Mouse (Mus musculus) heart, embryonic 16.5 days (tissue): ENCODE results near the gene Krt36. TPM values are rescaled to one million over a fixed set of nuclear protein-coding genes. Genes with fewer than 3 reads are reported as not detected.

Experiments used
- ATAC-seq: fragments of 200-750 bp; cut with Nextera tagmentation; replicated peaks from 2 replicates; pipeline ENCODE4 v1.8.0; 2017; ENCODE audit warnings: moderate number of reproducible peaks; ENCODE audit not compliant: insufficient read depth, low FRiP score; ENCODE audit errors: extremely low read depth
- H3K27ac ChIP-seq: fragments of 300-500 bp; sonication (generic); 2 replicates; pipeline ENCODE4 v1.5.1; 2014; ENCODE audit warnings: mild to moderate bottlenecking, low read length, control low read depth, moderate library complexity
- H3K27me3 ChIP-seq: fragments of 300-500 bp; sonication (generic); 2 replicates; pipeline ENCODE4 v1.6.1; 2014; ENCODE audit warnings: low read length, mixed read lengths; ENCODE audit not compliant: control insufficient read depth, insufficient read depth
- H3K36me3 ChIP-seq: fragments of 300-500 bp; sonication (generic); 2 replicates; pipeline ENCODE4 v1.6.1; 2014; ENCODE audit not compliant: control insufficient read depth, insufficient read depth
- H3K4me1 ChIP-seq: fragments of 300-500 bp; sonication (generic); 2 replicates; pipeline ENCODE4 v1.6.1; 2014; ENCODE audit warnings: low read length, mixed read lengths; ENCODE audit not compliant: control insufficient read depth, insufficient read depth
- H3K4me2 ChIP-seq: fragments of 300-500 bp; sonication (generic); 2 replicates; pipeline ENCODE4 v1.6.1; 2014; ENCODE audit warnings: low read depth, mild to moderate bottlenecking, control low read depth, low read length
- H3K4me3 ChIP-seq: fragments of 300-500 bp; sonication (generic); 2 replicates; pipeline ENCODE4 v1.5.1; 2014; ENCODE audit warnings: mild to moderate bottlenecking, control low read depth, low read length
- H3K9ac ChIP-seq: fragments of 300-500 bp; sonication (generic); 2 replicates; pipeline ENCODE4 v1.6.1; 2014; ENCODE audit warnings: low read length, control low read depth
- H3K9me3 ChIP-seq: fragments of 300-500 bp; sonication (generic); replicated peaks from 2 replicates; pipeline ENCODE4 v1.6.1; 2016; ENCODE audit warnings: low read length; ENCODE audit not compliant: control insufficient read depth
- WGBS: fragments of 180-500 bp; shearing (Covaris S2); extraction: QIAGEN DNeasy Blood & Tissue Kit; methylation state at CpG from one replicate; pipeline ENCODE4 v1.1.7; 2014; 5-methylcytosine and 5-hydroxymethylcytosine counted together
- polyA plus RNA-seq: library from polyadenylated mRNA; unstranded; fragments of >200 nt; fragmentation: Nextera tagmentation; extraction: Ambion mirVana; gene quantifications from 2 replicates; pipeline ENCODE4 v1.2.1, GENCODE M21; 2015

Krt36 gene
- polyA plus RNA-seq, 1 experiment from 2014 or later = not detected

- Histone ChIP-seq H3K4me2 (no peak overlapping the region), H3K4me3 (no peak overlapping the region), H3K36me3 (no peaks in the 10 kb centered on the region), H3K27ac (no peak overlapping the region), H3K9ac (no peak overlapping the region), H3K9me3 (no peaks in the 10 kb centered on the region), H3K4me1 (no peaks in the 10 kb centered on the region), H3K27me3 (no peaks in the 10 kb centered on the region; the same call in 1 of the 2 replicates)
- ATAC-seq = no peak
- WGBS = 55% methylated on average over 5 of the region's 5 CpGs
Observed at GRCm38 (mm10) chr11:100137693-100138092, 32.3 kb upstream of the Krt36 start.

GRCm38 (mm10) chr11:100136559-100136958 is 31.1 kb upstream of the Krt36 start:
- Histone ChIP-seq H3K36me3 (no peaks in the 10 kb centered on the region), H3K9ac (no peak overlapping the region), H3K9me3 (no peaks in the 10 kb centered on the region), H3K4me1 (no peaks in the 10 kb centered on the region), H3K27me3 (no peaks in the 10 kb centered on the region; the same call in 1 of the 2 replicates), H3K27ac (no peak overlapping the region), H3K4me3 (no peak overlapping the region), H3K4me2 (no peak overlapping the region)
- 21% methylated on average over 5 of the region's 5 CpGs for WGBS
- no peak for ATAC-seq

GRCm38 (mm10) chr11:100135731-100136130 is 30.3 kb upstream of the Krt36 start, which contains the start of gene Krt15:
Gene Krt15 (minus strand): TSS chr11:100135928.
- no peak within 1 kb of the TSS for H3K27ac ChIP-seq
- no peak within 1 kb of the TSS for H3K4me2 ChIP-seq
- H3K4me1 ChIP-seq = no peaks in the 10 kb centered on the region
- ATAC-seq = no peak
- no peaks in the 10 kb centered on the region for H3K9me3 ChIP-seq
- no peak within 1 kb of the TSS for H3K9ac ChIP-seq
- 50% methylated on average over 7 of the region's 7 CpGs for WGBS
- no peaks in the 10 kb centered on the region; the same call in 1 of the 2 replicates for H3K27me3 ChIP-seq
- no peaks in the 10 kb centered on the region for H3K36me3 ChIP-seq
- no peak within 1 kb of the TSS for H3K4me3 ChIP-seq

- Histone ChIP-seq H3K27ac (no peak overlapping the region), H3K4me2 (no peak overlapping the region), H3K27me3 (no peaks in the 10 kb centered on the region), H3K9ac (no peak overlapping the region), H3K4me3 (no peak overlapping the region), H3K4me1 (no peaks in the 10 kb centered on the region), H3K9me3 (no peaks in the 10 kb centered on the region), H3K36me3 (no peaks in the 10 kb centered on the region)
- ATAC-seq = no peak
- 75% methylated on average over 7 of the region's 7 CpGs for WGBS
Observed at GRCm38 (mm10) chr11:100124901-100125300, 19.5 kb upstream of the Krt36 start.

- Histone ChIP-seq H3K4me2 (no peak within 1 kb of the TSS), H3K4me3 (no peak within 1 kb of the TSS), H3K4me1 (no peaks in the 10 kb centered on the region), H3K9ac (no peak within 1 kb of the TSS), H3K9me3 (no peaks in the 10 kb centered on the region), H3K27ac (no peak within 1 kb of the TSS), H3K36me3 (no peaks in the 10 kb centered on the region), H3K27me3 (no peaks in the 10 kb centered on the region)
- 83% methylated on average over 3 of the region's 3 CpGs for WGBS
- ATAC-seq = no peak
Observed at GRCm38 (mm10) chr11:100121466-100121865, 16.0 kb upstream of the Krt36 start, which contains the start of gene Krt13. Gene Krt13 (minus strand): TSS chr11:100121566.

GRCm38 (mm10) chr11:100120331-100120730 is 14.9 kb upstream of the Krt36 start:
- WGBS = 44% methylated on average over 5 of the region's 5 CpGs
- Histone ChIP-seq H3K4me1 (no peaks in the 10 kb centered on the region), H3K36me3 (no peaks in the 10 kb centered on the region), H3K4me3 (no peak overlapping the region), H3K9ac (no peak overlapping the region), H3K27ac (no peak overlapping the region), H3K4me2 (no peak overlapping the region), H3K27me3 (no peaks in the 10 kb centered on the region), H3K9me3 (no peaks in the 10 kb centered on the region)
- ATAC-seq = no peak

- Histone ChIP-seq H3K4me3 (no peak overlapping the region), H3K9me3 (no peaks in the 10 kb centered on the region), H3K4me1 (no peaks in the 10 kb centered on the region), H3K27ac (no peak overlapping the region), H3K27me3 (no peaks in the 10 kb centered on the region), H3K4me2 (no peak overlapping the region), H3K9ac (no peak overlapping the region), H3K36me3 (no peaks in the 10 kb centered on the region)
- ATAC-seq = no peak
- 81% methylated on average over 2 of the region's 2 CpGs for WGBS
Observed at GRCm38 (mm10) chr11:100113742-100114029, 8.3 kb upstream of the Krt36 start.

- Histone ChIP-seq H3K4me3 (no peak overlapping the region), H3K9me3 (no peaks in the 10 kb centered on the region), H3K36me3 (no peaks in the 10 kb centered on the region), H3K27me3 (no peaks in the 10 kb centered on the region), H3K27ac (no peak overlapping the region), H3K9ac (no peak overlapping the region), H3K4me2 (no peak overlapping the region), H3K4me1 (no peaks in the 10 kb centered on the region)
- no peak for ATAC-seq
- WGBS = 76% methylated on average over 11 of the region's 11 CpGs
Observed at GRCm38 (mm10) chr11:100112935-100113741, 7.7 kb upstream of the Krt36 start.

GRCm38 (mm10) chr11:100102693-100103429 is 2.6 kb downstream of the Krt36 start:
- Histone ChIP-seq H3K4me2 (no peak overlapping the region), H3K27me3 (no peaks in the 10 kb centered on the region), H3K9ac (no peak overlapping the region), H3K36me3 (no peaks in the 10 kb centered on the region), H3K27ac (no peak overlapping the region), H3K4me1 (no peaks in the 10 kb centered on the region), H3K4me3 (no peak overlapping the region), H3K9me3 (no peaks in the 10 kb centered on the region)
- WGBS = 49% methylated on average over 15 of the region's 15 CpGs
- ATAC-seq = no peak
